In genomic region chr6:112273501-112274205, GRCm38 (mm10) we compare ENCODE assay signal across 7 mouse cellular contexts. TPM values are rescaled to one million over a fixed set of nuclear protein-coding genes. Genes with fewer than 3 reads are reported as not detected.
DNase-seq lines count a peak whose midpoint lies in the region; ATAC-seq lines count a peak whose summit lies in the region.

Gene Lmcd1 (plus strand): TSS chr6:112273758.

- H3K4me3 ChIP-seq in embryonic facial prominence, embryonic 13.5 days: peak within 1 kb of the TSS; percentile 44
- peak within 1 kb of the TSS; percentile 16; the same call in 1 of the 2 replicates for H3K4me3 ChIP-seq in midbrain, embryonic 11.5 days (ENCODE audit: low read depth, low read length)

- H3K9ac ChIP-seq in embryonic facial prominence, embryonic 13.5 days: peak within 1 kb of the TSS; percentile 66
- no peak within 1 kb of the TSS for H3K9ac ChIP-seq in midbrain, embryonic 11.5 days (ENCODE audit: low read length)

- DNase-seq in brain, embryonic 18.5 days (ENCODE audit: low read depth, low spot score): peak; percentile 49
- peak; percentile 92 to 98 for DNase-seq in heart, adult 18-20 months
- DNase-seq in kidney, adult 18-20 months: peak; percentile 82
- DNase-seq in left cerebral cortex, postnatal 4 days: peak; percentile 87
- peak; percentile 94 for DNase-seq in midbrain, embryonic 11.5 days (ENCODE audit: low spot score, missing footprints)
- peak; percentile 97 for DNase-seq in skeletal muscle tissue, adult 2 months (ENCODE audit: low read depth, low spot score)

- peak; percentile 71 for ATAC-seq in embryonic facial prominence, embryonic 13.5 days (ENCODE audit: insufficient number of reproducible peaks, insufficient read depth, low FRiP score, low TSS enrichment, low read depth)
- peak; percentile 98 for ATAC-seq in midbrain, embryonic 11.5 days (ENCODE audit: low FRiP score)

- H3K27me3 ChIP-seq in embryonic facial prominence, embryonic 13.5 days: peaks cover 9% of the 10 kb centered on the region; the same call in 1 of the 2 replicates
- H3K27me3 ChIP-seq in midbrain, embryonic 11.5 days (ENCODE audit: control insufficient read depth, insufficient read depth, low read length): no peaks in the 10 kb centered on the region

- H3K9me3 ChIP-seq in embryonic facial prominence, embryonic 13.5 days: no peaks in the 10 kb centered on the region
- no peaks in the 10 kb centered on the region for H3K9me3 ChIP-seq in midbrain, embryonic 11.5 days (ENCODE audit: control insufficient read depth, low read length)

- H3K27ac ChIP-seq in embryonic facial prominence, embryonic 13.5 days: peak within 1 kb of the TSS; percentile 84
- H3K27ac ChIP-seq in midbrain, embryonic 11.5 days (ENCODE audit: low read depth, low read length): no peak within 1 kb of the TSS

- H3K4me2 ChIP-seq in embryonic facial prominence, embryonic 13.5 days: peak within 1 kb of the TSS; percentile 74
- H3K4me2 ChIP-seq in midbrain, embryonic 11.5 days: peak within 1 kb of the TSS; percentile 55

- WGBS in embryonic facial prominence, embryonic 13.5 days: 3% methylated on average over 21 of the region's 21 CpGs
- 4% methylated on average over 21 of the region's 21 CpGs for WGBS in midbrain, embryonic 11.5 days

- intact Hi-C loops in left cerebral cortex, postnatal 4 days (cut with DNase I): no loop called here

- H3K4me1 ChIP-seq in embryonic facial prominence, embryonic 13.5 days: peaks cover 35% of the 10 kb centered on the region
- peaks cover 12% of the 10 kb centered on the region for H3K4me1 ChIP-seq in midbrain, embryonic 11.5 days (ENCODE audit: control insufficient read depth, insufficient read depth, low read length)

- no peaks in the 10 kb centered on the region for H3K36me3 ChIP-seq in embryonic facial prominence, embryonic 13.5 days
- no peaks in the 10 kb centered on the region for H3K36me3 ChIP-seq in midbrain, embryonic 11.5 days (ENCODE audit: control insufficient read depth, insufficient read depth, low read length)

RNA-seq across cellular contexts. Expression of gene Lmcd1, which starts in this region (rescaled TPM):
- polyA plus RNA-seq in embryonic facial prominence, embryonic 13.5 days (2015; fragmentation: Nextera tagmentation; extraction: Ambion mirVana): 54.9 and 73.0 TPM in 2 replicates
- total RNA-seq in heart, adult 18-20 months (2021): 10 to 100 TPM; 33.6 to 35.0 TPM
- total RNA-seq in left cerebral cortex, postnatal 4 days (2021): 1 to 10 TPM; 5.5 TPM
- polyA plus RNA-seq in midbrain, embryonic 11.5 days (2014; fragmentation: Nextera tagmentation; extraction: Ambion mirVana): 3.0 and 3.8 TPM in 2 replicates

Comparison
In these comparisons a context has a peak if more than half of its experiments do, and no peak if none do; other contexts are left out.
1. RNA of gene Lmcd1 (total RNA-seq): 33.6 to 35.0 TPM in heart, adult 18-20 months; 5.5 TPM in left cerebral cortex, postnatal 4 days; every median in the first group is over 4 times any median in the second.
2. RNA of gene Lmcd1 (polyA plus RNA-seq): 54.9 to 73.0 TPM in embryonic facial prominence, embryonic 13.5 days; 3.0 to 3.8 TPM in midbrain, embryonic 11.5 days; every median in the first group is over 10 times any median in the second.
3. Peak in every context shown above with its lines, with median percentiles within 50 percentile points of each other: DNase-seq.